ENCODE assay signal across 8 mouse cellular contexts in the genomic region with DNA sequence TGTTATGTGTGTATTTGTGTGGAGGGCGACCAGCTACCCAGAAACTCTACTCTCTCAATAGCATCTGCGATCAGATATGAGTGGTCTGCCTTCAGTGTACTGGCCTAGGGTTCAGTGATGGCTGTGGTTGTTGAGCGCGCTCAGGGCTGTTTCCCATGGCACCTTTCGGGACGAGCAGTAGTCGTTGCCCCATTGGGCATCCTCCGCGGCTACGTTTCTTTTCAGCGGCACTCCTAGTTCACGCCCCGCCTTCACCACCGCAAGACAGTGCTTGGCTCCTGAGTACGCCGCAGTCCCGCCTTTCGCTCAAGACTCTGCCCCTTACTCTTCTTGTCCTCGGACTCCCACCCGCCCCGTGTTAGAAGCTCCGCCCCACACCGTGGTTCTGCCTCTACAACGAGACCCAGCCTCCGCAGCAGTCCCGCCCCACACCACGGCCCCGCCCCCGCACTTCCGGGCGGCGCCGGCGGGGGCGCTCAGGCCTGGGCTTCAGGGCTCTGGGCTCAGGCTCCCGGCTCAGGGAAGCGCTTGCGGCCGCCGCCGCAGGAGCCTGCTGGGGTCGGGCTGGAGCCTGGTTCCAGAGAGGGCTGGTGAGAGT. TPM values are rescaled to one million over a fixed set of nuclear protein-coding genes. Genes with fewer than 3 reads are reported as not detected.
A peak's percentile ranks its signal among the peaks of the same experiment; 100 is the strongest.
DNase-seq lines count a peak whose midpoint lies in the region; ATAC-seq lines count a peak whose summit lies in the region.

A gene (plus strand): TSS at position 450 of the 598 bp plus-strand sequence.

- peak; percentile 97 for ATAC-seq in inflammation-experienced regulatory T-cells, adult 6 months
- peak; percentile 97 for ATAC-seq in megakaryocyte-erythroid progenitor cell, adult 5-6 weeks (replicated peaks; ENCODE audit: low FRiP score, low TSS enrichment, poor library complexity, severe bottlenecking)

- DNase-seq in adrenal gland, adult (ENCODE audit: inconsistent age in 2 of 2, low spot score in 1 of 2) = peak; percentile 96 to 98
- DNase-seq in embryo, embryonic 10.5 days (ENCODE audit: low spot score) = peak; percentile 98
- peak; percentile 91 for DNase-seq in gastrocnemius, postnatal 14 days
- DNase-seq in left cerebral cortex, postnatal 10 days (ENCODE audit: extremely low spot score in 1 of 2, low spot score in 2 of 2) = peak; percentile 92 to 96
- peak; percentile 92 for DNase-seq in right cerebral cortex, postnatal 25 days
- DNase-seq in urinary bladder, postnatal 4 days (ENCODE audit: low spot score in 2 of 2) = peak; percentile 94

- intact Hi-C loops in gastrocnemius, postnatal 14 days (cut with DNase I; ENCODE audit: low total_unique reads) = loop anchor here (10.0 kb wide), 1 partner anchor 106 kb away; a partner anchor contains a TSS
- intact Hi-C loops in left cerebral cortex, postnatal 10 days (cut with DNase I) = no loop called here

RNA-seq across cellular contexts. Expression of the gene that starts here (rescaled TPM):
- 10 to 100 TPM; 12.0 to 13.3 TPM for total RNA-seq in gastrocnemius, postnatal 14 days (2021)
- 10 to 100 TPM; 10.3 to 11.0 (median 10.9) TPM for polyA plus RNA-seq in inflammation-experienced regulatory T-cells, adult 6 months (2017; shearing (Covaris generic))
- 10 to 100 TPM; 24.0 to 26.2 TPM for total RNA-seq in left cerebral cortex, postnatal 10 days (2021)
- 29.2 and 32.1 TPM in 2 replicates for total RNA-seq in megakaryocyte-erythroid progenitor cell, adult 5-6 weeks (2014; fragmentation: Nextera tagmentation)
- 39.9 and 208 TPM in 2 replicates for total RNA-seq in megakaryocyte-erythroid progenitor cell, adult 5-6 weeks (2017)

Comparison
In these comparisons a context has a peak if more than half of its experiments do, and no peak if none do; other contexts are left out.
1. Peak in every context shown above with its lines: DNase-seq and ATAC-seq.